Mouse (Mus musculus): ENCODE measurements at regions not wholly inside any gene's neighbourhood (a gene's known extent, or its start where the extent isn't known, plus 50 kb on each side); places are given as distances from the start of the nearest gene placed in this dataset.

DNA sequence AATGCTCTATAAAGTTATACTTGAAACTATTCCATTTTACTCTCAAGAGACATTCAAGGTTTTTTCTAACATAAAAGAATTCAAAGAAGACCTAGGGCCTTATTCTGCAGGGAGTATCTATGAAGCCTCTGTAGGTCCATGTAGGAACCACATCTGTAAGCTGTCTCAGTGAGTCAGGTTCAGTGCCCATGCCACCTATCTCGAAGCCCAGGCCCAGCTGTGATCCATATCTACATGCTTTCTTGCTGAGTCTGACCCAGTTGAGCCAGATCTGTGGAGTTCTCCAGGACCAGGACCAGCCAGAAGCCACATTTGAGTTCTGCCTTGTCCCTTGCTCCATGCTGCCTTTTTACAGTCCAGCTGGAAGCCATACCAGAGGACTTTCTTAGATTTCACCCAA, 142.2 kb upstream of the Bmp4 start:
- TF ChIP-seq CTCF (IDR thresholded peaks at IDR 0.05; ENCODE audit: low read depth) (no peak), EP300 (IDR thresholded peaks at IDR 0.05; ENCODE audit: low read depth) (no peak)

Measured in liver, embryonic 14.5 days (tissue).